Mouse (Mus musculus): ENCODE data around the gene Klhdc8b. TPM values are rescaled to one million over a fixed set of nuclear protein-coding genes. Genes with fewer than 3 reads are reported as not detected.

Gene Klhdc8b
- polyA plus RNA-seq, 1 experiment: 1.4 TPM

- no peak for TF ChIP-seq CEBPB (IDR thresholded peaks at IDR 0.05; ENCODE audit: low read depth)
- TF ChIP-seq CTCF (IDR thresholded peaks at IDR 0.05; ENCODE audit: control insufficient read depth, insufficient read depth, insufficient read length): no peak
- TF ChIP-seq FOSL1 (IDR thresholded peaks at IDR 0.05; ENCODE audit: insufficient read depth, low read length, poor library complexity, severe bottlenecking): no peak
- no peak for TF ChIP-seq MAX (IDR thresholded peaks at IDR 0.05)
- no peak for TF ChIP-seq USF1 (IDR thresholded peaks at IDR 0.05; ENCODE audit: low read depth)
- no peak for TF ChIP-seq MYOG (IDR thresholded peaks at IDR 0.05; ENCODE audit: control insufficient read depth, extremely low read depth, insufficient read length)
- TF ChIP-seq MYOD1 (IDR thresholded peaks at IDR 0.05; ENCODE audit: control insufficient read depth, insufficient read length, low read depth): no peak
These were observed 8.5 kb upstream of the Klhdc8b start for GRCm38 (mm10) chr9:108469845-108470244.

GRCm38 (mm10) chr9:108469430-108469829, 8.0 kb upstream of the Klhdc8b start:
- Histone ChIP-seq H3ac (ENCODE audit: control insufficient read depth, insufficient read length, low read depth) (no peak overlapping the region), H3K4me3 (ENCODE audit: insufficient read depth, poor library complexity, severe bottlenecking) (no peak overlapping the region), H3K27me3 (ENCODE audit: control insufficient read depth, insufficient read depth, insufficient read length) (no peaks in the 10 kb centered on the region), H3K79me3 (ENCODE audit: low read depth) (no peaks in the 10 kb centered on the region), H3K36me3 (ENCODE audit: control insufficient read depth, insufficient read depth) (peaks cover 11% of the 10 kb centered on the region), H3K79me2 (ENCODE audit: control insufficient read depth, insufficient read depth) (no peaks in the 10 kb centered on the region)
- TF ChIP-seq USF1 (IDR thresholded peaks at IDR 0.05; ENCODE audit: low read depth): no peak
- no peak for TF ChIP-seq FOSL1 (IDR thresholded peaks at IDR 0.05; ENCODE audit: insufficient read depth, low read length, poor library complexity, severe bottlenecking)
- no peak for TF ChIP-seq MYOD1 (IDR thresholded peaks at IDR 0.05; ENCODE audit: control insufficient read depth, insufficient read length, low read depth)
- TF ChIP-seq CEBPB (IDR thresholded peaks at IDR 0.05; ENCODE audit: low read depth): no peak
- no peak for TF ChIP-seq CTCF (IDR thresholded peaks at IDR 0.05; ENCODE audit: control insufficient read depth, insufficient read depth, insufficient read length)
- no peak for TF ChIP-seq MYOG (IDR thresholded peaks at IDR 0.05; ENCODE audit: control insufficient read depth, extremely low read depth, insufficient read length)
- TF ChIP-seq MAX (IDR thresholded peaks at IDR 0.05): no peak

More at GRCm38 (mm10) chr9:108469845-108470244, 8.5 kb upstream of the Klhdc8b start:
- Histone ChIP-seq H3K27me3 (ENCODE audit: control insufficient read depth, insufficient read depth, insufficient read length) (no peaks in the 10 kb centered on the region), H3K79me3 (ENCODE audit: low read depth) (no peaks in the 10 kb centered on the region), H3ac (ENCODE audit: control insufficient read depth, insufficient read length, low read depth) (no peak overlapping the region), H3K36me3 (ENCODE audit: control insufficient read depth, insufficient read depth) (peaks cover 7% of the 10 kb centered on the region), H3K79me2 (ENCODE audit: control insufficient read depth, insufficient read depth) (no peaks in the 10 kb centered on the region), H3K4me3 (ENCODE audit: insufficient read depth, poor library complexity, severe bottlenecking) (no peak overlapping the region)

- H3K36me3 ChIP-seq (ENCODE audit: control insufficient read depth, insufficient read depth): peaks cover 18% of the 10 kb centered on the region
These were observed 4.8 kb upstream of the Klhdc8b start for GRCm38 (mm10) chr9:108466219-108466618.

GRCm38 (mm10) chr9:108463713-108464112, 2.3 kb upstream of the Klhdc8b start:
- Histone ChIP-seq H3K27me3 (ENCODE audit: control insufficient read depth, insufficient read depth, insufficient read length) (no peaks in the 10 kb centered on the region), H3K36me3 (ENCODE audit: control insufficient read depth, insufficient read depth) (peaks cover 18% of the 10 kb centered on the region), H3K4me3 (ENCODE audit: insufficient read depth, poor library complexity, severe bottlenecking) (no peak overlapping the region), H3ac (ENCODE audit: control insufficient read depth, insufficient read length, low read depth) (no peak overlapping the region), H3K79me3 (ENCODE audit: low read depth) (peaks cover 18% of the 10 kb centered on the region), H3K79me2 (ENCODE audit: control insufficient read depth, insufficient read depth) (peaks cover 39% of the 10 kb centered on the region)
- no peak for TF ChIP-seq CEBPB (IDR thresholded peaks at IDR 0.05; ENCODE audit: low read depth)
- TF ChIP-seq MAX (IDR thresholded peaks at IDR 0.05): no peak
- TF ChIP-seq FOSL1 (IDR thresholded peaks at IDR 0.05; ENCODE audit: insufficient read depth, low read length, poor library complexity, severe bottlenecking): no peak

More at GRCm38 (mm10) chr9:108466219-108466618, 4.8 kb upstream of the Klhdc8b start:
- peaks cover 12% of the 10 kb centered on the region for H3K79me3 ChIP-seq (ENCODE audit: low read depth)
- TF ChIP-seq CEBPB (IDR thresholded peaks at IDR 0.05; ENCODE audit: low read depth): no peak
- TF ChIP-seq FOSL1 (IDR thresholded peaks at IDR 0.05; ENCODE audit: insufficient read depth, low read length, poor library complexity, severe bottlenecking): no peak
- no peak for TF ChIP-seq MYOG (IDR thresholded peaks at IDR 0.05; ENCODE audit: control insufficient read depth, extremely low read depth, insufficient read length)
- TF ChIP-seq MAX (IDR thresholded peaks at IDR 0.05): no peak
- TF ChIP-seq MYOD1 (IDR thresholded peaks at IDR 0.05; ENCODE audit: control insufficient read depth, insufficient read length, low read depth): no peak
- no peak for TF ChIP-seq USF1 (IDR thresholded peaks at IDR 0.05; ENCODE audit: low read depth)
- TF ChIP-seq CTCF (IDR thresholded peaks at IDR 0.05; ENCODE audit: control insufficient read depth, insufficient read depth, insufficient read length): no peak
- H3K4me3 ChIP-seq (ENCODE audit: insufficient read depth, poor library complexity, severe bottlenecking): no peak overlapping the region
- H3ac ChIP-seq (ENCODE audit: control insufficient read depth, insufficient read length, low read depth): no peak overlapping the region
- H3K27me3 ChIP-seq (ENCODE audit: control insufficient read depth, insufficient read depth, insufficient read length): no peaks in the 10 kb centered on the region
- peaks cover 31% of the 10 kb centered on the region for H3K79me2 ChIP-seq (ENCODE audit: control insufficient read depth, insufficient read depth)

GRCm38 (mm10) chr9:108462192-108462591, 811 bp upstream of the Klhdc8b start:
- no peak overlapping the region for H3K4me3 ChIP-seq (ENCODE audit: insufficient read depth, poor library complexity, severe bottlenecking)
- peaks cover 39% of the 10 kb centered on the region for H3K79me2 ChIP-seq (ENCODE audit: control insufficient read depth, insufficient read depth)
- H3K79me3 ChIP-seq (ENCODE audit: low read depth): peaks cover 18% of the 10 kb centered on the region
- no peaks in the 10 kb centered on the region for H3K27me3 ChIP-seq (ENCODE audit: control insufficient read depth, insufficient read depth, insufficient read length)
- no peak overlapping the region for H3ac ChIP-seq (ENCODE audit: control insufficient read depth, insufficient read length, low read depth)
- TF ChIP-seq CTCF (IDR thresholded peaks at IDR 0.05; ENCODE audit: control insufficient read depth, insufficient read depth, insufficient read length) (no peak), FOSL1 (IDR thresholded peaks at IDR 0.05; ENCODE audit: insufficient read depth, low read length, poor library complexity, severe bottlenecking) (no peak), CEBPB (IDR thresholded peaks at IDR 0.05; ENCODE audit: low read depth) (no peak), MYOD1 (IDR thresholded peaks at IDR 0.05; ENCODE audit: control insufficient read depth, insufficient read length, low read depth) (no peak), MYOG (IDR thresholded peaks at IDR 0.05; ENCODE audit: control insufficient read depth, extremely low read depth, insufficient read length) (no peak), USF1 (IDR thresholded peaks at IDR 0.05; ENCODE audit: low read depth) (no peak), MAX (IDR thresholded peaks at IDR 0.05) (no peak)
- H3K36me3 ChIP-seq (ENCODE audit: control insufficient read depth, insufficient read depth): peaks cover 18% of the 10 kb centered on the region

- TF ChIP-seq MYOG (IDR thresholded peaks at IDR 0.05; ENCODE audit: control insufficient read depth, extremely low read depth, insufficient read length) (no peak), FOSL1 (IDR thresholded peaks at IDR 0.05; ENCODE audit: insufficient read depth, low read length, poor library complexity, severe bottlenecking) (no peak), MAX (IDR thresholded peaks at IDR 0.05) (no peak), USF1 (IDR thresholded peaks at IDR 0.05; ENCODE audit: low read depth) (no peak), CTCF (IDR thresholded peaks at IDR 0.05; ENCODE audit: control insufficient read depth, insufficient read depth, insufficient read length) (no peak), MYOD1 (IDR thresholded peaks at IDR 0.05; ENCODE audit: control insufficient read depth, insufficient read length, low read depth) (no peak), CEBPB (IDR thresholded peaks at IDR 0.05; ENCODE audit: low read depth) (no peak)
- Histone ChIP-seq H3K36me3 (ENCODE audit: control insufficient read depth, insufficient read depth) (peaks cover 18% of the 10 kb centered on the region), H3K4me3 (ENCODE audit: insufficient read depth, poor library complexity, severe bottlenecking) (peak overlapping the region; percentile 92), H3K79me2 (ENCODE audit: control insufficient read depth, insufficient read depth) (peaks cover 39% of the 10 kb centered on the region), H3K27me3 (ENCODE audit: control insufficient read depth, insufficient read depth, insufficient read length) (no peaks in the 10 kb centered on the region), H3ac (ENCODE audit: control insufficient read depth, insufficient read length, low read depth) (peak overlapping the region; percentile 38), H3K79me3 (ENCODE audit: low read depth) (peaks cover 18% of the 10 kb centered on the region)
These were observed 294 bp upstream of the Klhdc8b start for GRCm38 (mm10) chr9:108461675-108462074.

Measured in C2C12 (cell line).